Mouse (Mus musculus): ENCODE results near the gene Cmtm2b. TPM values are rescaled to one million over a fixed set of nuclear protein-coding genes. Genes with fewer than 3 reads are reported as not detected.
"Not testable (repeated sequence)": the region's sequence is repeated elsewhere in the genome, so short reads cannot be mapped to it uniquely, and the experiment has no call there.

Cmtm2b gene
- polyA plus RNA-seq (2015; fragmentation: Nextera tagmentation; extraction: Ambion mirVana) = not detected in 2 replicates

- not testable (repeated sequence) for H3K27ac ChIP-seq; H3K27me3 ChIP-seq; H3K36me3 ChIP-seq; H3K4me1 ChIP-seq (replicated peaks); ATAC-seq (ENCODE audit: low FRiP score); H3K9me3 ChIP-seq; H3K4me2 ChIP-seq; H3K4me3 ChIP-seq; H3K9ac ChIP-seq
- 93% methylated on average over 12 of the region's 12 CpGs for WGBS
Measured at GRCm38 (mm10) chr8:104321930-104322329, at the start of gene Cmtm2b. Gene Cmtm2b, plus strand, starts transcription at chr8:104322230.

- not testable (repeated sequence) for H3K4me3 ChIP-seq; H3K9me3 ChIP-seq; H3K4me2 ChIP-seq; H3K9ac ChIP-seq; H3K27me3 ChIP-seq; ATAC-seq (ENCODE audit: low FRiP score); H3K4me1 ChIP-seq (replicated peaks); H3K36me3 ChIP-seq; H3K27ac ChIP-seq
- WGBS = 90% methylated on average over 12 of the region's 12 CpGs
Measured at GRCm38 (mm10) chr8:104293081-104293480, 28.9 kb upstream of the Cmtm2b start, which contains the start of gene Cmtm2a. Gene Cmtm2a, minus strand, starts transcription at chr8:104293181.

- Histone ChIP-seq H3K9me3 (no peaks in the 10 kb centered on the region), H3K36me3 (no peaks in the 10 kb centered on the region), H3K27me3 (no peaks in the 10 kb centered on the region), H3K27ac (no peak overlapping the region), H3K9ac (no peak overlapping the region), H3K4me3 (no peak overlapping the region), H3K4me1 (replicated peaks) (no peaks in the 10 kb centered on the region), H3K4me2 (no peak overlapping the region)
- WGBS = 90% methylated on average over 1 of the region's 1 CpGs
- ATAC-seq (ENCODE audit: low FRiP score) = no peak
Measured at GRCm38 (mm10) chr8:104294396-104294795, 27.6 kb upstream of the Cmtm2b start.

GRCm38 (mm10) chr8:104301577-104301976 lies 20.5 kb upstream of the Cmtm2b start:
- H3K4me2 ChIP-seq, H3K4me3 ChIP-seq, H3K36me3 ChIP-seq, H3K27ac ChIP-seq, H3K27me3 ChIP-seq, H3K9ac ChIP-seq, H3K9me3 ChIP-seq: not testable (repeated sequence)
- 5% methylated on average over 3 of the region's 3 CpGs for WGBS
- peaks cover 11% of the 10 kb centered on the region for H3K4me1 ChIP-seq (replicated peaks)
- ATAC-seq (ENCODE audit: low FRiP score) = peak; percentile 81; the same call in 1 of the 2 replicates

DNA sequence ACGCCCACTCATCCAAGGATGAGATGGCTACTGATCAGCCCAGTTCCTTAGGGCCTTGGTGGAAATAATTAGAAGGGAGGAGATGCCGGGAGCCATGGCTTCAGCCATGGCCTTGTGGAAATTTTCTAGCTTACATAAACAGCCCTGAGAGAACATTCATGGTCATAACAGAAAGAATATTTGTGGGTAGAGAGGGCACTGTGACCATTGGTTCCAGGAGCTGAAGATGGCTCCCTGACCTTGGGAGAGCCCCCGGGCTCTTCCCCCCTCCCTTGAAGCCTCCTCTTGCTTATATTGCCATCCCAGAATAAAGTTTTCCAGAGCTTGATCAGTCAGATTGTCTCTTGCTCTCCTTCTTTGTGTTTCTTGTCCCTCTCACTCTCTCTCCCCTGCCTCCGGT lies 19.5 kb upstream of the Cmtm2b start:
- H3K4me2 ChIP-seq; H3K4me3 ChIP-seq; H3K36me3 ChIP-seq; H3K9ac ChIP-seq; H3K9me3 ChIP-seq; H3K27ac ChIP-seq; H3K27me3 ChIP-seq; ATAC-seq (ENCODE audit: low FRiP score): not testable (repeated sequence)
- H3K4me1 ChIP-seq (replicated peaks) = peaks cover 11% of the 10 kb centered on the region
- 85% methylated on average over 4 of the region's 4 CpGs for WGBS

DNA sequence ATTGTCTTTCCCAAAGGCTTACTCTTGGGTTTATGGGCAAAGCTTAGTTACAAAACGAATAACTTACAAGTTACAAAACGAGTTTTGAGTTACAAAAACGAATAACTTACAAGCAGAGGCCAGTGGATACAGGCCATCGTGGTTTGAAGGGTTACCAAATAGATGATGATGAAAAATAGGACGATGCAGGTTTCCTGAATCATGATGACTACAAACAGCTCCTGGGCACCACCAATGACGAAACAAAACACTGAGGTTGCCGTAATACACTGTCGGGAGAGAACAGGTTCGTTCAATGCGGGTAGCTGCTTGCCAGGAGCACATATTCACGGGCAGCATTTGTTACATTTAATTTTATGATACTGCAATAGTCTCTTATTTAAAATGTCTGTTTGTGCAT lies 17.1 kb upstream of the Cmtm2b start:
- Histone ChIP-seq H3K9me3 (no peaks in the 10 kb centered on the region), H3K4me2 (no peak overlapping the region), H3K4me1 (replicated peaks) (peaks cover 11% of the 10 kb centered on the region), H3K4me3 (no peak overlapping the region), H3K27ac (no peak overlapping the region), H3K9ac (no peak overlapping the region), H3K36me3 (no peaks in the 10 kb centered on the region), H3K27me3 (no peaks in the 10 kb centered on the region)
- ATAC-seq (ENCODE audit: low FRiP score) = no peak
- WGBS = 92% methylated on average over 11 of the region's 11 CpGs

DNA sequence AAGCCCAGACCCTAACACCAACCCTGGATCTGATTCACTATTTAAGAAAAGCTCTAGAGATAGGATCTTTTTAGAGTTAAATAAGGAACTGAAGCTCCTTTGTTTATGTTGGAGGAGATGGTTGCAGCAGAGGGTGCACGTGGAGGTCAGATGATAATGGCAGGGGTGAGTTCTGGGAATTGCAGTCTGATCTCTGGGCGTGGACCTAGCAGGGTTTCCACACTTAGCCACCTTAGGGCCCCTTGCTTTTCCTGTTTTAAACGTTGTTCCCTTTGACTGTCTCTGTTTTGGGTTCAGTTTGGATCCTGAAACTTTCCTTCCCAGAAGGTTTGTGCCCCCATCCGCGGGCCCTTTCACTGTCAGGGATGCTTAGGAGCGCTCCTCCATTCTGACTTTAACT lies 13.7 kb upstream of the Cmtm2b start:
- H3K9me3 ChIP-seq; H3K27me3 ChIP-seq; H3K4me2 ChIP-seq; H3K27ac ChIP-seq; H3K9ac ChIP-seq; ATAC-seq (ENCODE audit: low FRiP score); H3K4me1 ChIP-seq (replicated peaks); H3K36me3 ChIP-seq; H3K4me3 ChIP-seq: not testable (repeated sequence)
- WGBS = 56% methylated on average over 6 of the region's 6 CpGs

- not testable (repeated sequence) for ATAC-seq (ENCODE audit: low FRiP score); H3K9ac ChIP-seq; H3K4me1 ChIP-seq (replicated peaks); H3K27ac ChIP-seq; H3K27me3 ChIP-seq; H3K9me3 ChIP-seq; H3K4me3 ChIP-seq; H3K36me3 ChIP-seq; H3K4me2 ChIP-seq
- 92% methylated on average over 36 of the region's 36 CpGs for WGBS
Measured at GRCm38 (mm10) chr8:104309441-104310155, 12.4 kb upstream of the Cmtm2b start, which contains the start of the genes Gm45711 and Cmtm1. Gene Gm45711, minus strand, starts transcription at chr8:104310081. Gene Cmtm1, minus strand, starts transcription at chr8:104310145.

DNA sequence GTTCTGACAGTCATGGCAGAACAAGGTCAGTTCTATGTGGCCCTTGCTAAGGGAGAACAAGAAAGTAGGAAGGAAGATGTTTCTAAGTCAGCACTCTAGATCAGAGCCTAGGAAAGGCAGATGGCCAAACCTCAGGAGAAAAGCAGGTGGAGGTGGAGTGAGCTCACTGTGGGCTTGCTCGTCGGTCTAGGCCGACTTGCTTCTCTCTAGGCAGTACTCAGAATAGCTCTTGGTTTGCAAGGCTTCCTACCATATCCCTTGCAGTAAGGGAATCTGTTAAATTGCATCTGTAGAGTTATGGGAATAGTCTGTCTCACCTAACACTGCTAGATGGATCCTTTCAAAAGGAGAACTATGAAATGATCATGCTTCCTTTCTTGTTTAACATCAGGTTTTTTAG lies 10.0 kb upstream of the Cmtm2b start:
- ATAC-seq (ENCODE audit: low FRiP score); H3K36me3 ChIP-seq; H3K4me3 ChIP-seq; H3K4me2 ChIP-seq; H3K27me3 ChIP-seq; H3K9ac ChIP-seq; H3K9me3 ChIP-seq; H3K27ac ChIP-seq; H3K4me1 ChIP-seq (replicated peaks): not testable (repeated sequence)
- WGBS = 89% methylated on average over 3 of the region's 3 CpGs

DNA sequence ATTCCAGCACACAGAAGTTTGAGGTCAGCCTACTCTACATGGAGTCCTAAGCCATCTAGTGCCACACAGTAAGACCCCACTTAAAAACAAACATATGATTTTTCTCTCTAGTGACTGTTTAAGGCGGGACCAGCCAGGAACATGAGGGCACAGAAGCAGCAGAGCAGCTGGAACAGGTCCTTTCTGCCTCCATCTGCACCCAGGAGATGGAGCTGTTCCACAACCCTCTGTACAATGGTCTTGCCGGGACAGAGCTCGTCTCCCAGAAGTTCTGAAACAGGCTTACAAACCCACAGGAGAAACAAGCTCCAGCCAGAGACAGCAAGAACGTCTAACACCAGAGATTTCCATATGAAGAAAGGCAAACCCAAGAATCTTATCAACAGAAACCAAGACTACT lies 8.7 kb upstream of the Cmtm2b start:
- H3K9ac ChIP-seq = no peak overlapping the region
- H3K36me3 ChIP-seq = no peaks in the 10 kb centered on the region
- no peak overlapping the region for H3K4me2 ChIP-seq
- H3K9me3 ChIP-seq = no peaks in the 10 kb centered on the region
- no peak for ATAC-seq (ENCODE audit: low FRiP score)
- 77% methylated on average over 4 of the region's 4 CpGs for WGBS
- no peak overlapping the region for H3K4me3 ChIP-seq
- no peak overlapping the region for H3K27ac ChIP-seq
- H3K27me3 ChIP-seq = no peaks in the 10 kb centered on the region
- H3K4me1 ChIP-seq (replicated peaks) = no peaks in the 10 kb centered on the region

GRCm38 (mm10) chr8:104321267-104321666 lies 763 bp upstream of the Cmtm2b start, which contains the start of gene Gm11020:
Gene Gm11020, plus strand, starts transcription at chr8:104321567.
- H3K27ac ChIP-seq; H3K4me2 ChIP-seq; H3K4me1 ChIP-seq (replicated peaks); H3K36me3 ChIP-seq; ATAC-seq (ENCODE audit: low FRiP score); H3K9me3 ChIP-seq; H3K9ac ChIP-seq; H3K27me3 ChIP-seq; H3K4me3 ChIP-seq: not testable (repeated sequence)
- 90% methylated on average over 11 of the region's 11 CpGs for WGBS

DNA sequence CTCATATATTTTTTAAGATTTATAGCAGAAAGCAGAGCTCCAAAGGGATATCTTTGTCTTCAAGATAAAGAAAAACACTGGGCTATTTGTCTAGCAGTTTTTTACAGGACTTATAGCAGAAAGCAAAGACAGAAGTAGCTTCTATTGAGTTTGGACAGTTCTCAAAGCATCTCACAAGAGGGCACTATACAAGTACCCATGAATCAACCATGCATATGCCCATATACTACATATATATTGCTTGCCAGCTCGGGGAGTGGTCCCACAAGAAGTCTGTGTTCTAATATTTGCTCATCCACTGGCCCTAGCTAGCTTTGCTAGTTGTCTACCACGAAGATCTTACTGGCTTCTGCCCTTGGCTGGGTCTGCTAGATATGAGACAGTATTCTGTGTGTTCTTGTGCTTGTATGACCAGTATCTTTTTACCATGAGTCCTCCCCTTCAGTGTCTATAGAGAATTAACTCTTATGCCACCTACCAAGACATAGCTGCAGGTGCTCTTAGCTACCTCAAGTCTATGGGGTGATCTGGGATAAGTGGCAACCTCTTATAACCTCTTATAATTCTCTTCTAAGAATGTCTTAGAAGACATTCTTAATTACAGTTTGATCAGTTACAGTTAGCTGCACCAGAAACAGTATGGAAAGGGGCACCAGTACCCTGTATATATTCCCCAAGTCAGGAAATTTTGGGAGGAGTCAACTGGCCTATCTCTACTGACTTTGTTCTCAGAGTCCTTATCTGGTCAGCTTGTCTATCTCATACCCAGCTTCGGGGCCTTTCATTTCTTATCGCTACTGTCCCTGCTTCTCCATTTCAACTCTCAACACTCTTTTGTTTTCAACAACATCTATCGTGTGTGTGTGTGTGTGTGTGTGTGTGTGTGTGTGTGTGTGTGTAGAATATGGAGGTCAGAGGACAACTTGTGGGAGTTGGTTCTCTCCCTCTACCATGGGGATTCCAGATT lies 10.9 kb downstream of the Cmtm2b start:
- Histone ChIP-seq H3K4me1 (replicated peaks) (no peaks in the 10 kb centered on the region), H3K27me3 (no peaks in the 10 kb centered on the region), H3K4me2 (no peak overlapping the region), H3K27ac (no peak overlapping the region), H3K9ac (no peak overlapping the region), H3K4me3 (no peak overlapping the region), H3K9me3 (no peaks in the 10 kb centered on the region), H3K36me3 (no peaks in the 10 kb centered on the region)
- no peak for ATAC-seq (ENCODE audit: low FRiP score)
- 77% methylated on average over 5 of the region's 5 CpGs for WGBS
